Mouse (Mus musculus): ENCODE measurements around the gene Clec2e.

Gene Clec2e

DNA sequence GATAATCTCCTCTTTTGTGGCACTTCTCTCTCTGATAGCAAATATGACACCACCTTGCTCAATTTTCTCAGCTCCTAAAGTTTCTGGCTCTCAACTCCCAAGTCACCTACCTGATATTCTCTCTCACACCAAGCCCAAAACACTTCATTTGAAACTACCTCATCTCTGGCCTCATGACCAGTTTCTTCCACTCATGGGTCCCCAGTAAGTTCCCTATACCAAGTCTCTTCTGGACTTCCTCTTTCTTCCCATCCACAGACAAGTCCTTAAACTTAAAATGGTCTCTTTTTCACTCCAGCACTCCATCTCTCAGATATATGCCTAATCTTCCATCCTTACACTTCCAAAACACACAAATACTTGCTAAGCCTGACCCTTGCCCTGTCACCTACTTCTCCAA is 42.7 kb downstream of the Clec2e start:
- no peak for DNase-seq (ENCODE audit: low spot score in 2 of 2)

DNA sequence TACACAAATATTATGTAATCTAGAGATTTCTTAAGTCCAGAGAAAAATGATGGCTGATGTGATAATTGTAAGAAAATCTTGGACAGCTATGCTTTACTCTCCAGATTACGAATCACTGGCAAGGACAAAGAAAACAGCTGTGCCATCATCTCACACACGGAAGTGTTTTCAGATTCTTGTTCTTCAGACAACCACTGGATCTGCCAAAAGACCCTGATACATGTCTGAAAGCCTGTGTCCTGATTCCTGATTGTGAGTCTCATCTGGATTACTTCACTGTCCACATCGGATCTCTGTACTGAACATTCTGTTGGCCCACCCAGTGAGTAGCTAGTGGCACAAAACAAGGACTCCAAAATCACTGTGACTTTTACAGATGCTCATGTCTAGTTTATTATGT is 44.5 kb downstream of the Clec2e start:
- no peak for DNase-seq (ENCODE audit: low spot score in 2 of 2)

DNA sequence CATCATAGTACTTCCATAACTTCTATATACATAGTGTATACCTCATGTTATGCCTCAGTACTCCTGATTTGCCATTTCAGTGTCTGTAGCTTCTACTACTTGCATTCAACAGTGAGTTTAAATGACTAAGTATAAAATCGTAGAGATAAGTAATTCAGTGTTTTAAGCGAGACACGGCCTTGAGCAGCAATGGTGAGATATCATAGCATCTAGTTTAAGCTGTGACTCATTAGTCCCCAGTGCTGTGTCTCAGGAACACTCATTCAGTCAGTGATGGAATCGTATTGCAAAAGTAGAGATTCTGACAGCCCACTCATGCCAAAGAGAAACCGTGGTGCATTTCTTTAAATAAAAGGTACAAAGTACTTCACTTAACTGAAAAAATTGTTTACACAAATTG is 49.0 kb downstream of the Clec2e start:
- DNase-seq (ENCODE audit: low spot score in 2 of 2) = no peak

DNA sequence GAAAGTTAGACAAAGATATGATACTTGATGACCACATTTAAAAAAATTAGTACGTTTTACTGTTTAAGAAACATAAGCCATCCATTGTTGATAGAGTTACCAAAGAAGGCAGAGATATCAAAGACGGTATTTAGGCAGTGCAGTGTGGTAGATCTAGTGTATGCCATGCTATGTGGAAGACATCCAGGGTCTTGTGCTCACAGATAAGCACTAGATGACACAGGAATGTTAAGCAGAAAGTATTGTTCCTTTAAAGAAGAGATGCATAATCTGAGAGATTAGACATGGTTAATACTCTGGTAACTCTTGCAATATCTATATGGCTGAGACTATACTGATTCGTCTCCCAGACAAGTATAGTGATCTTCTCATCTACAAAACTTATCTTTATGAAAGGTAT is 49.6 kb downstream of the Clec2e start:
- DNase-seq (ENCODE audit: low spot score in 2 of 2) = no peak

DNA sequence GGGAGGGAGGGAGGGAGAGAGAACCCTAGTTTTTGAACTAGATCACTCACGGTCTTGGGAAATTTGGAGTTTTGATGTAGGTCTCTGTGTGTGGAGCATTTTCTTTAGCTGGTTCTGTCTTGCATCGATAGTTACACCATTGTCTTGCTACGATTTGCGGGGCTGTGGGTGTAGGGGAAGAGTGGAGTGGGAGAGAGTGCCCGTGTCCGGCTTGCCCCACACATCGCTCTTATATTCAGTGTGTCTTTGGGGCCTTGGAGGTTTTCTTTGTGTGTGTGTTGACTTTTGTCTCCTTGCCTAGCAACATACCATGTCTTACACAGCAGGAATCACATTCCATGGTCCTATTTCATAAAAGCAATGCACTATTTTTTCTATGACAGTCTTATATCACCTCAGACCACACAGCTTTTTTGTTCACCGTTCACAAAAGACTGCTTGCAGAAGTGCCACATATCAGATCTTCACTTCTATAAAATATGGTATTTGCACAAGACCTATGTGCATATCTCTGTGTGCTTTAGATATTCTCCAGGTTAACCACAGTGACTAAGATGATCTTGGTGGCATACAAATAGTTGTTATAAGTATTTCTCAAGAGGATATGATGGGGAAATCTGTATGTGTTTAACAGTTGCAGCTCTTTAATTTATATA is 51.0 kb downstream of the Clec2e start:
- no peak for DNase-seq (ENCODE audit: low spot score in 2 of 2)

DNA sequence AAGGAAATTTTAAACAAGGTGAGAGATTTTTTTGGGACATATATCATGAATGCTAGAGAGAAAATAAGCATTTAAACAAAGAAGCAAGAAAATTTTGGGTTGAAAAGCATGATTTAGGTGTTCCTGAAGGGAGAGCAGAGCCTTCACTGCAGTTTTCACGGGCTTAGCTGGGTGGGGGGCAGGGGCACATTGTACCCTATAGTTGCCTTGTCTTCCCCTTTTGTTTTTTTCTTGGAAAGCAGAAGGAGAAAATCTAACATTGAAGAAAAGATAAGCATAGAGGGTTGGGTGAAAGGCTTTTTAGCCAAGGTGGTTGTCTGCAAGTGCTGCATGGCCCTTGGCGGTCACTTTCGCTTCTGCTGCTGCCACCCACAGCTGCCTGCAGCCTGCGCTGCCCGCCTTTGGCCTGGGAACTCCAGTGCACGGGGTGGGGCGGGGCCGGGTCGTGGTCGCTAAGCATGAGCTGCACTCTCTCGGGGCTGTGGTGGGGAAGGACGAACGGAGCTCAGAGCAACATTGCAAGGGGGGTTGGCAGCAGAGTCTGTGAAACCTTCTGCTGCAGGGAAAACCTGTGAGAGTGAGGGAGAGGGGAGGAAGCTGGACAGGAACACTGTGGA is 51.7 kb downstream of the Clec2e start:
- DNase-seq (ENCODE audit: low spot score in 2 of 2) = peak; percentile 24 to 37

DNA sequence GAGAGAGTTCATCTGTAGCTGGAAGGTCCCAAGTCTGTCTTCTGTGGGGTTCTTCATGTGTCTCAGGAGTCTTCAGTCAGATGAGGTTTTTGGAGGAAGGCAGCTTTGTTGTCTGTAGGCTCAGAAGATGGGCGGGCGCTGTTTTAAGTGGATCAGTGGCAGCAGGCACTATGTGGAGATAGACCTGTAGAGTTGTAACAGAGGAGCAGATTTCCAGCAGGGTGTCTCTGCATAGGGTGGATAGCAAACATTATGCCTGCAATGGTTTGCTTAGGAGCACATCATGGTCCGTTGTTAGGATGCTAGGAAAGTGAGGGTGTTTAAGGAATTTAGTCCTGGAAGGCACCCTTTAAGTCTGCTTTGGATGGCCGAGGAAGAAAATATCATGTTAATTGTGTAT is 52.3 kb downstream of the Clec2e start:
- DNase-seq (ENCODE audit: low spot score in 2 of 2) = no peak

DNA sequence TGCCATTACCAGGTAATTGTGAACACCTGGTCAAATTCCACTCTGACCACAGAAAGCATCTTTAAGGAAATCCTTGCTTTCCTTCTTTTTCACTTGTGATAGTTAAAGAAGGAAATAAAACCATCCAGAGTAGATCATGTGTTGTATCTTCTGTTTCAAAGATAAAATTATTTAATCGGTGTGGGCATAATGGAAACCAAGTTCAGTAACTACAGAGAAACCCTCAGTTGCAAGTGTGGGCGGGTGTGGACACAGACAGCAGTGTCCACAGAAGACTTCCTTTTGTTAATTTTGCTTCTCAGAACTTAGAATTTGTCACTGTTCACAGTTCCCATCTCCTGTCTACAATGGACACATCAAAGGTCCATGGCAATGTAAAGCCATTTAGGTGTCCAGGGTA is 55.1 kb downstream of the Clec2e start, which contains the start of gene Klrb1f:
Gene Klrb1f (plus strand): TSS at position 301 of the 400 bp plus-strand sequence.
- DNase-seq (ENCODE audit: low spot score in 2 of 2) = no peak

DNA sequence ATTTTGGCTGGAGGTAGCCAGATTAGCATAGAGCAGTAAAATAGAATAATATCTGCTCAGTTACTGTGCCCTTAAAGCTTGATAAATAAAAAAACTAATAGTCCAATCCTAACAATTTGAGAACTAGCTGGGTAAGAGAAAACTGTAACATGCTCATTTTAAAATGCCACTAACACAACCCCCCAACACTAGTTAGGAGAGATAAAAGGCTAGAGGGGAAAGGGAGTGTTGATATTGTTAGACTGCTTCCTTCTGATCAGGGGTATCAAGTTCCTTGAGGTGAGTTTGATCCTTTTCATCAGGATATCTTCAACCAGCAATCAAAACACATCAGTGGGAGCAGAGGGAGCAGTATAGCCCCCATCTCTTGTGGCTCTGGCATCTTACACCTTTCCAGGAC is 58.2 kb downstream of the Clec2e start:
- DNase-seq (ENCODE audit: low spot score in 2 of 2) = no peak

Data from thymus, postnatal 10 days (tissue).